Mouse (Mus musculus): ENCODE data around the gene Tollip. TPM values are rescaled to one million over a fixed set of nuclear protein-coding genes. Genes with fewer than 3 reads are reported as not detected.

Tollip gene
- total RNA-seq (2021), result 10 to 100 TPM; 43.0 to 49.4 TPM
- long read RNA-seq, experiment 1, transcript Tollip-201 (6 exons, 3,788 nt), result major isoform, 50 of 84 reads
- long read RNA-seq, experiment 1, partial matches to known transcripts, result 13 of 84 reads
- long read RNA-seq, experiment 1, other reads (novel, unspliced or antisense), result 18 of 84 reads
- long read RNA-seq, experiment 2, transcript Tollip-201 (6 exons, 3,788 nt), result major isoform, 51 of 60 reads
- long read RNA-seq, experiment 2, partial matches to known transcripts, result 3 of 60 reads
- long read RNA-seq, experiment 2, other reads (novel, unspliced or antisense), result 5 of 60 reads

- no peak for DNase-seq
These were observed at the start of gene Tollip for GRCm38 (mm10) chr7:141918407-141918806. Gene Tollip (minus strand): TSS chr7:141918507.

DNA sequence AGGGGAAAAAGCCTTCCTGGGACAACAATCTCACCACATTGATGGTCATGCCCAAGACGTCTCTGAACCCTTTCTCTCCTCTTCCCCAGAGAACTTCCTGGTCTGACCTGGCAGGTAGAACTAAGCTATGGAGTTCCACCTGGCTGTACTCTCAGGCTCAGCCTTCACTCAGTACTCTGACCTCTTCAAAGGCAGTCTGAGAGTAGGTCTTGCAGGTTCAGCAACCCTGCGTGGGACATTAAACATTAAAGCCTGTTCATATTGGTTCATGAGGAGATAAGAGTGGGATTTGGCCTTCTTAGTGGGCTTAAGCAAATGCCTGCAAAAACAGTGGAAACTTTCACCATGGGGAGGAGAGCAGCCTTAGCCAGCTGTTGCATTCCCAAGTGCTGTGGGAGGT is 48.0 kb upstream of the Tollip start:
- no peak for DNase-seq

- DNase-seq, result no peak
These were observed 44.2 kb upstream of the Tollip start for GRCm38 (mm10) chr7:141962521-141962920.

- DNase-seq, result no peak
These were observed 43.2 kb upstream of the Tollip start for GRCm38 (mm10) chr7:141961491-141961890.

DNA sequence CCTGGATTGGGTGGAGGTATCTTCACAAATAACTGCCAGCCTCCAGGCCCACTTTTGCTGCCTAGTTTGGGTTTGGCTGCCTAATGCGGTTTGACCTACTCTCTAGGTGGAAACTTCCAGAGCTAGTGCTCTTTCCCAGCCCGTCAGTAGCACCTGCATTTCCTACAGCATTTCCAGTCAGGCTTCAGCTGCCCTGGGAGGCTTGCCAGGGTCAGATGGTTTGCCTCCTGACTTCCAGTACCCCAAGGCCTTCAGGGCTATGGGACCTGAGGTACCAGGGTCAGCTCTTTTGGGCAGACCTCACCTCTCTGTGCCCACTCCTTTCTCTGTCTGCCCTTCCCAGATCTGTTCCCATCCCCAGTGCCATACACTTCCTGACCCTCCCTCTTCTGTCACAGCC is 42.6 kb upstream of the Tollip start:
- DNase-seq, result no peak

DNA sequence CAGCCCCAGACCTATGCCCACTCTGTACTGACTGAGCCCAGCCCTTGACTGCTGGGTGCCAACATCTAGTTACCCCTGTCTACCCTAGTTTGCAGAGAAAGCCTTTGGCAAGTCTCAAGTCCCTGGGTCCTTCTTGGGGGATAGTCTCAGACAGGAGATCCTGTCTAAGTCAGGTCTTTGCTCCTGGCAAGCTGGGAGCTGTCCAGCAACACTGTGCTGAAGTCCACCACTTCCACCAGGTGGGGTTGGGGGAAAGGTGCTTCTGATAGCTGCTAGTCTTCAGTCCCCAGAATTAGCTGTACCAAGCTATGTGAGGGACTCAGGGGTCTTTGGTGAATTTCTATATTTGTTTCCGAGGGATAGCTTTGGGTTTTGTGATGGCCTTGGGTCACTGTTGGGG is 40.8 kb upstream of the Tollip start:
- peak; percentile 46 for DNase-seq

DNA sequence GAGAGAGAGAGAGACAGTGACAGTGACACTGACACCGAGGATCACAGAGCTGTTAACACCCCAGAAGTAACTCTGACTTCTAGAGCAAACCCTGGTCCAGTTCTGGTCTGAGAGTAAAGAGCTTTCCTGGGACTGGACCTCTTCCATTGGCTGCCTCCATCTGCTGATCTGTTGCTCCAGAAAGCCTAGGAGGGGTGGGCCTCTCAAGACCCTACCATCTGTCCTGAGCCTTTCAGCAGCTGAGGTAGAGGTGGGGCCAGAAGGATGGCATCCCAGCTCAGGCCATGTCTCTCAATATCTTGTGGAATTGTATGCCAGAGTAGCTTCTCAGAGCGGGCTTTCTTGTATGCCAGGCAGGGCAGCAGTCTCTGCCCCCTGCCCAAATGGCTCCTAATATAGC is 39.9 kb upstream of the Tollip start:
- DNase-seq, result no peak

DNA sequence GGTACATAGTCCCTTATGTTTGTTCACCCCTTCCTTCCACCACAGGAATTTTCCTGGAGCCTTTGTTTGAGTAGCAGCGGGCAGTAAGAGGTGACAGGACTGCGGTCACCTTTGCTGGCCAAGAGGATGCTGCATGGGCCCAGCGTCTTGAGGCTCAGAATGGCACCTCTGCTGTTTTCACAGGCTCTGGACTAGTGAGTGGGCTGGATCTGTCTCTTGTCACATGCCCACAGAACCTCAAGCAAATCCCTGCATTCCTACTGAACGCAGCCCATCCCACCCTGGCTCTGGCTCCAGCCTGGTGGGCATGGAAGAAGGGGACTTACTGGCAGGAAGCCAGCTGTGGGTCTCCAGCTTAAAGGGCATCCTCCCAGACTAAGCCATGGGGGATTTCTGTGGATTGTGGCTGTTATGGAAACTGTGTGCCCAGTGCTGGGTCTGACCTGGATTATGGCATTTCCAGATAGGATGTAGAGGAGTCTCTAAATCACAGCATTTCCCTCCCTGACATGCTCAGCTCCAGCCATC is 39.3 kb upstream of the Tollip start:
- no peak for DNase-seq

GRCm38 (mm10) chr7:141956174-141956566 is 37.9 kb upstream of the Tollip start:
- no peak for DNase-seq

- DNase-seq, result no peak
These were observed 37.4 kb upstream of the Tollip start for GRCm38 (mm10) chr7:141955565-141956173.

DNA sequence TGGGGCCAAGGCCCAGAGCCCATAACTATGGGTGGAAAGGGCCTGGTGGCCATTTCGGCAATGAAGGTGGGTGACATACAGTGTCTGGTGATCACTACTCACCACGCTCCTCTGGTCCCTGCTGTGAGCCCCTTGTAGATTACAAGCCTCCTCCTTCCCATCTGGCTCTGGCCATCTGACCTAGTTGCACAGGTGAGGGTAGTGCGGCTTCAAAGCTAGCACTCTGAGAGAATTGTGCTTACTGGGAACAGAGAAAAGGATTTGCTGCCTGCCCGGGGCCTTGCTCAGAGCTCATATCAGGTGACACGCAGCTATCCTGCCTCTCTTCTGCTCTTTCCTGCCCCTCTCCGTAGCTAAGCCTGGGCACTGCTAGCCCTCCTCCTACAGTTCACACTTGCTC is 35.3 kb upstream of the Tollip start:
- no peak for DNase-seq

GRCm38 (mm10) chr7:141952920-141953319 is 34.6 kb upstream of the Tollip start:
- DNase-seq, result no peak

- no peak for DNase-seq
These were observed 33.5 kb upstream of the Tollip start for GRCm38 (mm10) chr7:141951821-141952220.

- DNase-seq, result peak; percentile 19
These were observed 32.1 kb upstream of the Tollip start for GRCm38 (mm10) chr7:141950104-141951013.

DNA sequence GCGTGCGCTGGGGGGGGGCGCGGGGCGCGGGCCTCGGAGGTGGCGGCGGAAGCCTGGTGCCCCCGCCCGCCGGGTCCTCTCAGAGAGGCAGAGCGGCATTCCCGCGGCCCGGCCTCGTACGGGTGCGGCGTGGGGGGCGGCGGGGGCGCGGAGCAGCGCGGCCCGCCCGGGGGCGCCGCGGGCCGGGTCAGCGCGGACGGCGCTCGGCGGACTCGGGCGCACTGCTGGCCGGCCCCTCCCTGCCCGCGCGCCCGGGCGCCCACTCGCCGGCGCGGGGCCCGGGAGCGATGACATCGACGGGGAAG is 31.4 kb upstream of the Tollip start:
- DNase-seq, result no peak

GRCm38 (mm10) chr7:141948906-141949798 is 30.8 kb upstream of the Tollip start, which contains the start of gene Brsk2:
Gene Brsk2 (plus strand): TSS chr7:141949751.
- peak; percentile 97 for DNase-seq

DNA sequence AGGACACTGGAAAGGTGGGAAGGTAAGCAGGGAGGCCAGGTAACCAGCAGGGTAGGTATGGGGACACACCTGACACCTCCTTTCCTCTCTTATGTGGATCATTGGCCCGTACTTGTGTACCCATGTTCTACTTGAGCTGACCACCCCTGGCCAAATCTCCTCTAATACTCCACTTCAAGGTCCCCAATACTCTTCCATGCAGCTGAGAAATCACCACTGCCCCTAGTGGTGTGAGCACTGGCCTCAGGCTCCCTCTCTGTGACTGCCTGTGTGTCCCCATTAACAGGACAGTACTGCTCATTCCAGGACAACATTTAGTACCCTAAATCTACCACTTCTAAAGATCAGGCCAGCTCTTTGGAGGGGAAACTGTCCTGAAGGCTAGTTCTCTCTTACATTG is 29.7 kb upstream of the Tollip start:
- DNase-seq, result no peak

- DNase-seq, result no peak
These were observed 29.2 kb upstream of the Tollip start for GRCm38 (mm10) chr7:141947512-141947911.

- DNase-seq, result no peak
These were observed 27.6 kb upstream of the Tollip start for GRCm38 (mm10) chr7:141945927-141946326.

DNA sequence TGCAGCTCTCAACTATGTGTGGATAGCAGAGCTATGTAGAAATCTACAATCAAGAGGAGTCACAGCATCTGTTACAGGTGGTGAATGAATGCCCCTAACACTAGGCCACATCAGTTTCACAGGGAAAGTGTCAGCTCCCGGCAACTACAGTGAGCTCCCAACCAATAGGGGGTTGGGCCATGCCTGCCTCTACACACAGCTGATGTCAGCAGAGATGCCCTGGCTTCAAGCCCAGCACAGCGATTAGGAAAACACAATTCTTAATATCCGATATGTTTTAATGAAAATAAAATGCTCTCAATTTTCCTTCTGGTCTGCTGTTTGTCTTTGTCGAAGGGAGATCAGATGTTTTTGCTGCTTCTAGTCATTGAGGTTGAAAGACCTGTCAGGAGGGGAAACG is 25.1 kb upstream of the Tollip start:
- no peak for DNase-seq

DNA sequence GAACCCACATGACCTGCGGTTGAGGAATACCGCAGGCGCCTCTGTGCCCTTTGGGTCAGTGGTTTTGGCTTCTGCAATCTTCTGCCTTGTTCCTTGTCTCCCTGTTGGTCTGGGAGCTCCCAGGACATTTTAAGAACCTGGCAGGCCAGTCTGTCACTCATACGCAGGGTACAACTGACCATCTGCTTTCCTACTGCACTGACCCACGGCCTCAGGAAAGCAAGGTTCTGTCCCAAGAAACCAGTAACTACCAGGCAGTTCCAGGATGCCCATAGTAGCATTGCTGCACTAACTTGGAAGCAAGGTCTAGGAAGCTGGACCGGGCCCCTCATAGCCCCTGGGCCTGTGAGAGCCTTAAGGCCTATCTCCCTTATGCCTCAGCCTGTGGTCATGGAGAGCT is 16.6 kb upstream of the Tollip start:
- no peak for DNase-seq
